Mouse (Mus musculus) intestine, embryonic 14.5 days (tissue): Measurements from ENCODE around the gene Ptpn14. TPM values are rescaled to one million over a fixed set of nuclear protein-coding genes. Genes with fewer than 3 reads are reported as not detected.

ENCODE experiments used
- ATAC-seq: fragments of 200-750 bp; cut with Nextera tagmentation; replicated peaks from 2 replicates; pipeline ENCODE4 v1.8.0; 2017; ENCODE audit warnings: low read depth, moderate number of reproducible peaks, moderate TSS enrichment, moderate library complexity; ENCODE audit not compliant: low FRiP score, low TSS enrichment
- DNase-seq: peaks from one replicate; pipeline ENCODE4 v3.0.0-alpha.2; 2018; ENCODE audit warnings: low spot score
- H3K27ac ChIP-seq: fragments of 300-500 bp; sonication (generic); 2 replicates; pipeline ENCODE4 v1.5.1; 2014; ENCODE audit warnings: low read depth, mild to moderate bottlenecking, control low read depth
- H3K27me3 ChIP-seq: fragments of 300-500 bp; sonication (generic); replicated peaks from 2 replicates; pipeline ENCODE4 v1.6.1; 2014; ENCODE audit warnings: low read length, control low read depth; ENCODE audit not compliant: control insufficient read depth, insufficient read depth
- H3K36me3 ChIP-seq: fragments of 300-500 bp; sonication (generic); 2 replicates; pipeline ENCODE4 v1.6.1; 2014; ENCODE audit warnings: low read length, control low read depth; ENCODE audit not compliant: control insufficient read depth, insufficient read depth
- H3K4me1 ChIP-seq: fragments of 300-500 bp; sonication (generic); replicated peaks from 2 replicates; pipeline ENCODE4 v1.6.1; 2014; ENCODE audit warnings: low read length, control low read depth, mixed read lengths; ENCODE audit not compliant: control insufficient read depth, insufficient read depth
- H3K4me2 ChIP-seq: fragments of 300-500 bp; sonication (generic); 2 replicates; pipeline ENCODE4 v1.6.1; 2014; ENCODE audit warnings: low read length
- H3K4me3 ChIP-seq: fragments of 300-500 bp; sonication (generic); 2 replicates; pipeline ENCODE4 v1.5.1; 2014; ENCODE audit warnings: low read depth, low read length, control low read depth, mixed read lengths
- H3K9ac ChIP-seq: fragments of 300-500 bp; sonication (generic); 2 replicates; pipeline ENCODE4 v1.6.1; 2014; ENCODE audit warnings: mild to moderate bottlenecking, low read length
- H3K9me3 ChIP-seq: fragments of 300-500 bp; sonication (generic); 2 replicates; pipeline ENCODE4 v1.6.1; 2016; ENCODE audit warnings: low read length, control low read depth; ENCODE audit not compliant: control insufficient read depth
- WGBS: fragments of 180-500 bp; shearing (Covaris S2); extraction: QIAGEN DNeasy Blood & Tissue Kit; methylation state at CpG from one replicate; pipeline ENCODE4 v1.1.7; 2014; 5-methylcytosine and 5-hydroxymethylcytosine counted together
- polyA plus RNA-seq: library from polyadenylated mRNA; unstranded; fragments of >200 nt; fragmentation: Nextera tagmentation; extraction: Ambion mirVana; gene quantifications from 2 replicates; pipeline ENCODE4 v1.2.1, GENCODE M21; 2014

Ptpn14 gene
- polyA plus RNA-seq, 1 experiment from 2014 or later: 7.9 TPM

DNA sequence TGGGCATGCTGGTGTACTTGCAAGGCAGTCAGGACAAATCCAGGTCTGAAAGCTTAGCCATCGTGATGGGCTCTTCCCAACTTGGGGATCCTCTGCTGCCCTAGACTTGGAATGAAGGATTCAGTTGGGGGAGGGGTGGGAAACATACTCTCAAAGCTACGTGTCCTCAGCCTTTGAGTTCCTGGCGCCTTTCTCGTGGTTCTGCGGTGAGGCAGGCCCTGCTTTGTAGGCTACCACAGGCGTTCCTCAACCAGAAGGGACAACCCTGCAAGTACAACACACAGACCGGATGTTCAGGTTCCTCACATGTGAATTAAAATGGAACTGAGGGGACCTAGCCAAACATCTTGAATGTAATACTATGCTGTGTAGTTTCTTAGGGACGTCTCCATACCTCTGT lies 89.0 kb downstream of the Ptpn14 start:
- Histone ChIP-seq H3K4me3 (no peak overlapping the region), H3K27ac (0 out of 2 replicates have a peak overlapping the region, but pooled peaks have one; percentile 59), H3K27me3 (no peaks in the 10 kb centered on the region), H3K4me1 (peaks cover 14% of the 10 kb centered on the region; the same call in 1 of the 2 replicates), H3K9me3 (no peaks in the 10 kb centered on the region), H3K36me3 (no peaks in the 10 kb centered on the region), H3K9ac (no peak overlapping the region), H3K4me2 (no peak overlapping the region)
- ATAC-seq: no peak
- DNase-seq: no peak
- 87% methylated on average over 8 of the region's 8 CpGs for WGBS

DNA sequence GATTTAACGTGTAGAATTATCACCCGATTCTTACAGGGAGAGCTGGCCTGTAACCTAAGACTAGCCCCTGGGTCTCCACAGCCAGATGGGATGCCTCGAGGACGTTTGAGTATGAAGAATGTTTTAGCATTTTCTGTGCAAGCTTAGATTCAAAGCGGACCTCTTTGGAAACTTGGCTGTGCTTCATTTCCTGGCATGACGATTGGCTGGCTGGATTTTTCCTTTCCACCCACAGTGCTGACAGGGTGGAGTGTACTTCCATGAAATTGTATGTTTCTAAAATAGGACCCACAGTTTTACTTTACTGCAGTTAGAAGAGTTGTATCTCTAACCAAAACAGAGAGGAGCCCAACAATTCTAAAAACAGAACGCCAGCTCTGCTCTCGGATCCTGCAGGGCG lies 89.7 kb downstream of the Ptpn14 start:
- H3K27me3 ChIP-seq: no peaks in the 10 kb centered on the region
- H3K4me2 ChIP-seq: no peak overlapping the region
- H3K9me3 ChIP-seq: no peaks in the 10 kb centered on the region
- ATAC-seq: no peak
- H3K4me1 ChIP-seq: 0 out of 2 replicates have a peak, but pooled peaks cover 9% of the 10 kb centered on the region
- no peak for DNase-seq
- WGBS: 60% methylated on average over 9 of the region's 9 CpGs
- H3K4me3 ChIP-seq: no peak overlapping the region
- no peak overlapping the region for H3K9ac ChIP-seq
- H3K27ac ChIP-seq: peak overlapping the region; percentile 59; the same call in 1 of the 2 replicates
- no peaks in the 10 kb centered on the region for H3K36me3 ChIP-seq

DNA sequence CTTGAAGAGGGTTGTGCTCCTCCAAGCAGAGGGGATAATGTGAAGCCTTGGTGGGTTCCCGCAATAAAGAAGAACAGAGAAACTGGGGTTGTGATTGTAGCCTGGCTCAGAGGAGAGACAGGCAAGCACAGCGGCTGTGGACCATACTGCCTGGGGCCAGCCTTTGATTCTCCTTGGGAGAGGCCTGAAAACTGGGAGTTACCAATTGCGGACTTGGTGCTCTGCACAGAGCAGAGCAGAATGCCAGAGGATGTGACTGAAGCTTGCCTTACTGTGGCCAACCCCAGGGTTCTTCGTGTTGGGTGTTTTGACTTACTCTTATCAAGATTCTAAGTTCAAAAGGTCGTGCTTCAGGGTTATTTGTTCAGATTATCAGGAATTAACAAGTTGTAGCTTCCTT lies 92.0 kb downstream of the Ptpn14 start:
- WGBS: 42% methylated on average over 5 of the region's 5 CpGs
- no peak overlapping the region for H3K27ac ChIP-seq
- ATAC-seq (no peak), DNase-seq (no peak)
- no peak overlapping the region for H3K9ac ChIP-seq
- no peaks in the 10 kb centered on the region for H3K9me3 ChIP-seq
- 0 out of 2 replicates have a peak, but pooled peaks cover 9% of the 10 kb centered on the region for H3K4me1 ChIP-seq
- H3K4me2 ChIP-seq: no peak overlapping the region
- no peaks in the 10 kb centered on the region for H3K27me3 ChIP-seq
- no peak overlapping the region for H3K4me3 ChIP-seq
- no peaks in the 10 kb centered on the region for H3K36me3 ChIP-seq

DNA sequence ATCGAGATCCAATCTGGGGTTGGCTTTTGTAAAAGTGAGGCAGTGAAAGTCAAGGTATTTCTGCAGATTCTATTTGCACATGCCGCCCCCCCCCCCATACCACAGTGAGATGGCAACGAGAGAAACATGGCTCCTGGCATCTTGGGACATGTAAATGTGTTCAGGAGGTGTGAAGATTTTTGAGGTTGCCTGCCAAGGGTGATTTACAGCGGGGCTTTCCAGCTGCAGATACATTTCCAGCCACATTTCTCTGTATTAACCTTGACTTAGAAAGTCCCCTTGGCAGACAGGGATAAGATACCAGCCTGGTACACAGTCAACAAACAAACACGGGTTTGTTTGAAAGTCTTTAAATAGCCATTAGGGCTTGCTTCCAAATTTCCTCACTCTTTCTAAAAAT lies 96.4 kb downstream of the Ptpn14 start:
- DNase-seq (no peak), ATAC-seq (no peak)
- WGBS: 81% methylated on average over 5 of the region's 5 CpGs
- no peaks in the 10 kb centered on the region for H3K27me3 ChIP-seq
- H3K4me1 ChIP-seq: 0 out of 2 replicates have a peak, but pooled peaks cover 6% of the 10 kb centered on the region
- no peak overlapping the region for H3K27ac ChIP-seq
- no peak overlapping the region for H3K4me3 ChIP-seq
- H3K9ac ChIP-seq: no peak overlapping the region
- H3K9me3 ChIP-seq: no peaks in the 10 kb centered on the region
- H3K36me3 ChIP-seq: peaks cover 23% of the 10 kb centered on the region
- H3K4me2 ChIP-seq: no peak overlapping the region

DNA sequence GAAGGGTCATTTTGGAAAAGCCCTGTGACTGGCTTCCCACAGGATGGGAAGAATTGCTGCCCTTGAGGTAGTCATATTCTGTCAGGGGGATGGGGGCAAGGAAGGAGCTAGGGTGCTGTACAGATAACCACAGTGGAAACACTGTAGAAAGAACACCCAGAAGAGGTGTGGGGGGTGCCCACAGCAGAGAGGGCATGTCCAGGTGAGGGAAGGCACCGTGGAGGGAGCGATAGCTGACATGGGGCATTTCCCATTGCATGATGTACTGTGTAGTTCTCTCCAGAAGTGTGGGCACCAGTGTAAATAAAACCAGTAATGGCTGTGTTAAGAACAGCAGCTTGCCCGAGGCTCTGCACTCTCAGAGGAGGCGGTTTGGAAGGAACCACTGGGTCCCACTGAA lies 102.3 kb downstream of the Ptpn14 start:
- no peak for DNase-seq
- no peak overlapping the region for H3K9ac ChIP-seq
- H3K36me3 ChIP-seq: peaks cover 27% of the 10 kb centered on the region
- H3K4me1 ChIP-seq: no peaks in the 10 kb centered on the region
- H3K27me3 ChIP-seq: no peaks in the 10 kb centered on the region
- ATAC-seq: no peak
- no peak overlapping the region for H3K4me3 ChIP-seq
- H3K27ac ChIP-seq: no peak overlapping the region
- 60% methylated on average over 4 of the region's 4 CpGs for WGBS
- H3K9me3 ChIP-seq: no peaks in the 10 kb centered on the region
- no peak overlapping the region for H3K4me2 ChIP-seq

DNA sequence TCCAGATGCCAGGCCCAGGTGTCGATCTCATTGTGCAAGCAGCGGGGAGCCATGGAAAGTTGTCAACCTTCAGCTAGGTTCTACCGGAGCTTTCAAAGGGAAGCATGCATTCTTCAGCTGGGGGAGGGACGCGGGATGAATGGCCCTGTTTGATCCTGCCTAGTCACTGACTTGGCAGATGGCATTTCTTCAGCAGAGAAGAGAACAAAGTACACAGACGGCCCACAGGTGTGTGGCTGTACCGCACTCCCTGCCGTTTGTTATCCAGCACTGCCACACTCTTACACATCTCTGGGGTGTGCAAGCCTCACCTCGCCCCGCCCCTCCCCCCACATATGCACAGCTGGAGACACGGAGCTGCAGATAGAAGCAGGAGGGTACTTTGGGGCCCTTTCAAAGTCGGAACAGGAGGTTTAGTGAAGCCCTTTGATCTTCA lies 102.7 kb downstream of the Ptpn14 start:
- H3K36me3 ChIP-seq: peaks cover 24% of the 10 kb centered on the region
- H3K9me3 ChIP-seq: no peaks in the 10 kb centered on the region
- WGBS: 17% methylated on average over 12 of the region's 12 CpGs
- no peak overlapping the region for H3K9ac ChIP-seq
- no peak overlapping the region for H3K4me3 ChIP-seq
- no peak overlapping the region for H3K27ac ChIP-seq
- no peaks in the 10 kb centered on the region for H3K27me3 ChIP-seq
- DNase-seq (peak; percentile 63), ATAC-seq (0 out of 2 replicates have a peak, but pooled peaks have one; percentile 47)
- no peak overlapping the region for H3K4me2 ChIP-seq
- H3K4me1 ChIP-seq: no peaks in the 10 kb centered on the region

DNA sequence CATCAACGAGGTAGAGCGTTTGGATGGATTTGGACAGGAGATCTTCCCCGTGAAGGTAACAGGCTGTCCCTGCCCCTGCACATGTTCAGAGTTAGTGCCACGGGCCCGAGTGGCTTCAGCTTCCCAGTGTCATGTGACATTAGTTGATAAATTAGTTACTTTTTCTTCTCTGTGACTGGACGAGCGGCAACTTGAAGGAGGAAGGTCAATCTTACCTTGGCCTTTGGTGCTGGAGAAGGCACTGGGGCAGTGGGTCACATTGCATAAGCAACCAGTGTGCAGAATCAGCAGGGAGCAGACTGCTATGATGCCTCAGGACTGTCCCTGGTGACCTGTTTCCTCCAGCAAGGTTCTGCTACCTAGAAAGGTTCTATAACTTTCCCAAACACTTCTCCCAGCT lies 105.3 kb downstream of the Ptpn14 start:
- Histone ChIP-seq H3K4me1 (no peaks in the 10 kb centered on the region), H3K9me3 (no peaks in the 10 kb centered on the region), H3K27ac (no peak overlapping the region), H3K36me3 (peaks cover 18% of the 10 kb centered on the region), H3K4me3 (no peak overlapping the region), H3K4me2 (no peak overlapping the region), H3K9ac (no peak overlapping the region), H3K27me3 (no peaks in the 10 kb centered on the region)
- ATAC-seq: no peak
- 69% methylated on average over 7 of the region's 7 CpGs for WGBS
- no peak for DNase-seq

DNA sequence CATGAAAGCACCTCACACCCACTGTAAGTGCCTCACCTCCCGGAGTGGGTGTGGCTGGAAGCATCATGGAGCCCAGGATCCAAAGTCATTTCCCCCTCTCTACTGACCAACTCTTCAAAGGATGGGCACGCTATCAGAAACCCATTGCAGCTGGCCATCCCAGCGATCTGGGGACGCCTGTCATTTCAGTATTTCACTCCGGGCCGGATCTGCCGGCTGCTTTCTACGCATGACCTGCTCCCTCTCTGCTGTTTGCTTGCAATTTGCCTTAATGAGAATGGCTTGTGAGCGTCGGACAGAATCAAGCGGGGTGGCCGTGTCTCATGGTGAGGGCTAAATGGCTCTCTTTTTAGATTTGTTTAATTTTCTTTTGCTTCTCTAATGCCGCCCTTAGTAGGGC lies 106.1 kb downstream of the Ptpn14 start:
- Histone ChIP-seq H3K4me1 (no peaks in the 10 kb centered on the region), H3K4me3 (no peak overlapping the region), H3K9me3 (no peaks in the 10 kb centered on the region), H3K36me3 (peaks cover 15% of the 10 kb centered on the region), H3K27me3 (no peaks in the 10 kb centered on the region), H3K9ac (no peak overlapping the region), H3K27ac (no peak overlapping the region), H3K4me2 (no peak overlapping the region)
- DNase-seq: no peak
- WGBS: 81% methylated on average over 13 of the region's 13 CpGs
- ATAC-seq: no peak

DNA sequence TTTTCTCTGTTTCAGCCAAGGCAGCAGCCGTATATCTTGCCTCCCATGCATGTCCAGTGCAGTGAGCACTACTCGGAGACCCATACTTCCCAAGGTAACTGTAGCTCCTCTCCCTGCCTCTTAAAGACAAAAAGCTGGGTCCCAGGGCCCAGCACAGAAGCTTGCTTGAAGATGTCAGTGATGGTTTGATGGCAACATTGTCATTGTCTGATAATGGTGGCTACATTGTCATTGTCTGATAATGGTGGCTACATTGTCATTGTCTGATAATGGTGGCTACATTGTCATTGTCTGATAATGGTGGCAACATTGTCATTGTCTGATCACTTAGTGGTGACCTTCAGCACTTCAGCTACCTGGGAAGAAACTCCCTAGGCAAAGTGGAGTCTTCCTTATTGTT lies 118.3 kb downstream of the Ptpn14 start:
- H3K36me3 ChIP-seq: peaks cover 44% of the 10 kb centered on the region
- 88% methylated on average over 2 of the region's 2 CpGs for WGBS

More for the DNA sequence above, 118.3 kb downstream of the Ptpn14 start:
- H3K4me3 ChIP-seq: no peak overlapping the region
- no peaks in the 10 kb centered on the region for H3K4me1 ChIP-seq
- no peak overlapping the region for H3K9ac ChIP-seq
- no peak overlapping the region for H3K4me2 ChIP-seq
- no peaks in the 10 kb centered on the region for H3K9me3 ChIP-seq
- H3K27me3 ChIP-seq: no peaks in the 10 kb centered on the region
- no peak overlapping the region for H3K27ac ChIP-seq
- ATAC-seq (no peak), DNase-seq (no peak)
